Mouse (Mus musculus): ENCODE data around the gene U2af1. TPM values are rescaled to one million over a fixed set of nuclear protein-coding genes. Genes with fewer than 3 reads are reported as not detected.
"Not testable (repeated sequence)": the region's sequence is repeated elsewhere in the genome, so short reads cannot be mapped to it uniquely, and the experiment has no call there.

U2af1 gene
- polyA plus RNA-seq, 1 experiment from 2014 or later = 255 TPM

DNA sequence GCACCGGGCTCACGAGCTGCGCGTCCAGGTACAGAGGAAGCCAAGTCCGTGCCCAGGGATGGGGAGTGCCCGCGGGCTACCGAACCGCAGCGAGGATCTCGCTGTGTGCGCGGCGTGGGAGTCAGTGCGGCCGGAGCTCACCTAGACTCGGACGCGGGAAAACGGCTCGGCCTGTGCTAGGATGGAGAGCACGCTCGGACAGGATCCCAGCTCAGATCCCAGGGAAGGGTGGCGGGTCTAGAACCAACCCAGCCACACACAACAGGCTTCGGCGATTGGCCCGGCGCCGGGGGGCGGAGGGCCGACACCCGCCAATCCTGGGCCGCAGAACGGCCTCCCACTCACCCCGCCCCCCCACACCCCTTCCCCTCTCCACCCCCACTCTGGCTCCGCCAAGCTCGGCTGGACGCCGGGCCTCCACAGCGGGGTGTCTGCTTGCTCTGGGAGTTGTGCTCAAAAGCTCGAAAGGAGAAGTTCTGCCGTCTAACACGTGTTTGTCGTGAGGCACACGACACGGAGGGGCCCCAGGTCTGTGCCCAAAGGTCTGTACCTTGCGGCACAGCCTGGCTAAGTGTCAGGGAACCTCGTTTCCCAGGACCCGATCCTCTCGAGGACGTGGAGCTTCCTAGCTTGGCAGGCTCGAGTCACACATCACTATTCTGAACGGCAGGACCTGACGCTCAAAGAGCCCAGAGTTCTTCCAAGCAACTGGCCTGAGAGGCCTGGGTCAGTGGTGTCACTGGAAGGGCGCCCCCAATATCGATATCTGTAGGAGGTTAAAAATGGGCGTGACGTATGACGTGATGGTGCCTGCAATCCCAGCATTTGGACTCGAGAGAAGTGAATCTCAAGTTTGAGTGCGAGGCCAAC, 21.5 kb downstream of the U2af1 start, which contains the start of gene Cbs:
Cbs (minus strand) TSS at position 297 of the 870 bp plus-strand sequence.
- 2% methylated on average over 60 of the region's 61 CpGs for WGBS
- Histone ChIP-seq H3K27me3 (peaks cover 18% of the 10 kb centered on the region), H3K9ac (peak within 1 kb of the TSS; percentile 51), H3K36me3 (no peaks in the 10 kb centered on the region), H3K9me3 (replicated peaks) (no peaks in the 10 kb centered on the region), H3K4me3 (replicated peaks) (peak within 1 kb of the TSS; percentile 58), H3K27ac (replicated peaks) (0 out of 2 replicates have a peak within 1 kb of the TSS, but pooled peaks have one; percentile 7), H3K4me1 (peaks cover 24% of the 10 kb centered on the region), H3K4me2 (replicated peaks) (peak within 1 kb of the TSS; percentile 99)
- peak; percentile 93 for ATAC-seq (ENCODE audit: insufficient number of reproducible peaks, low FRiP score, low TSS enrichment, low read depth)

DNA sequence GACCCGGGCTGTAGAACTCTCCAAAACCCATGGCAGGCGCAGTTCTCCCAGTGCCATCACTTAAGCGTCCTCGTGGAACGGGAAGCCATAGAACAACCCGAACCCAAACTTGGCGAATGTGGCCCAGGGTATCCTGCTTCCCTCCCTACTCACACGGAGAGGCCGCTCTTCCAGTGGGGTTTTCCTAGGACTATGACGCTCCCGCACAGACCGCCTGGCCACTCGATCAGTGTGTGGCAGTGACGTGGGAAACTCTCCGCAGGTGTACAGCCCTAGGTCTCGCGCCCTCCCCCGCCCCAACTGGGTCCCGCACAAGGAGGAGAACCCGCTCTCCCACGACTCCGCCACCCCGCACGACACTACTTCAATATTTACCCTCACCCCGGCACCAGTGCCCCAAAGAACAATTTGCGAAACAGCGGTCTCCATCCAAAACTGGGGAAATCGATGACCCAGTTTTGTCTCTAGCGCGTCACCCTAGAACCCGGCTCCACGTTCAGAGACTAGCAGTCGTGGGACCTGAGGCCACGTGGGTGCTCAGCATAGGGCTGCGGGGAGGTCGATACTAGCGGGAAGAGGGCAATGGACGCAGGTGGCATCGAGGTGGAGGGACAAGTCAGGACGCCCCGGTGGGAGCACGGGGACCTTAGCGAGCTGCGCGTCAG, 22.3 kb downstream of the U2af1 start:
- Histone ChIP-seq H3K4me1 (peaks cover 24% of the 10 kb centered on the region), H3K27ac (replicated peaks) (no peak overlapping the region), H3K4me3 (replicated peaks) (peak overlapping the region; percentile 58), H3K27me3 (peaks cover 18% of the 10 kb centered on the region), H3K9me3 (replicated peaks) (no peaks in the 10 kb centered on the region), H3K36me3 (no peaks in the 10 kb centered on the region), H3K4me2 (replicated peaks) (peak overlapping the region; percentile 99), H3K9ac (peak overlapping the region; percentile 51)
- WGBS = 5% methylated on average over 45 of the region's 45 CpGs
- ATAC-seq (ENCODE audit: insufficient number of reproducible peaks, low FRiP score, low TSS enrichment, low read depth) = peak; percentile 35

DNA sequence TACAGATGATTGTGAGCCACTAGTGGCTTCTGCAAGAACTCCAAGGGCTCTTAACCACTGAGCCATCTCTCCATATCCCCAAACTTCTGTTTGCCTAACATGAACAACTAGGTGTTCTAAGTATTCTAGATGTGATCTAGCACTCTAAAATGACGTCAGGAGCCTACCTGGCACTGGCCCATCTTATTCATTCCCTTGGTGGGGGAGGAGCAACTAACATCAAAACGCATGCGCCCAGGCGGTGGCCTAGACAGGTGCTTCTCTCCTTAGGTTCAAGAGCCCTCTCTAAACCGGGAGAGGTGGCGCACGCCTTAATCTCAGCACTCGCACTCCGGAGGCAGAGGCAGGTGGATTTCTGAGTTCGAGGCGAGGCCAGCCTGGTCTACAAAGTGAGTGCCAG, 22.9 kb downstream of the U2af1 start:
- 52% methylated on average over 11 of the region's 11 CpGs for WGBS
- peaks cover 18% of the 10 kb centered on the region for H3K27me3 ChIP-seq
- peak overlapping the region; percentile 99 for H3K4me2 ChIP-seq (replicated peaks)
- peaks cover 24% of the 10 kb centered on the region for H3K4me1 ChIP-seq
- H3K27ac ChIP-seq (replicated peaks) = no peak overlapping the region
- no peak overlapping the region for H3K9ac ChIP-seq
- H3K36me3 ChIP-seq = no peaks in the 10 kb centered on the region
- ATAC-seq (ENCODE audit: insufficient number of reproducible peaks, low FRiP score, low TSS enrichment, low read depth) = no peak
- peak overlapping the region; percentile 58 for H3K4me3 ChIP-seq (replicated peaks)
- no peaks in the 10 kb centered on the region for H3K9me3 ChIP-seq (replicated peaks)

DNA sequence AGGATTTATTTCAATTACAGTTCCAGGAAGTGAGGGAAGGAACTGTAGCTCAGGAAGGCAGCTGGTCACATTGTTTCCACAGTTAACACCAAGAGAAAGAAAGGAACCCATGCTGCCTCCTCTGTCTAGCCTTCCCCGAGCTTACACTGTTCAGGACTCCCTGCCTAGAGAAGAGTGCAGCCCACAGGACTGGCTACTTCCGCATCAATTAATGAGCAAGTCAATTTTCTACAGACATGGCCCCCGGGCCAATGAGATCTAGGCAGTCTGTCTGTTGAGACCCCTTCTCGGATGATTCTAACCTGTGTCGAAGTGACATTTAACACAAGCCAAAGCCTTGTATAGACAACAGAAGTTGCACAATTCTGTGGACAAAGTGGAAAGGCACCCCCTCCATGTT, 23.8 kb downstream of the U2af1 start:
- H3K4me1 ChIP-seq = peaks cover 24% of the 10 kb centered on the region
- ATAC-seq (ENCODE audit: insufficient number of reproducible peaks, low FRiP score, low TSS enrichment, low read depth) = no peak
- H3K36me3 ChIP-seq = no peaks in the 10 kb centered on the region
- 73% methylated on average over 5 of the region's 5 CpGs for WGBS
- H3K4me2 ChIP-seq (replicated peaks) = no peak overlapping the region
- H3K9me3 ChIP-seq (replicated peaks) = no peaks in the 10 kb centered on the region
- no peak overlapping the region for H3K4me3 ChIP-seq (replicated peaks)
- H3K27me3 ChIP-seq = peaks cover 18% of the 10 kb centered on the region
- no peak overlapping the region for H3K27ac ChIP-seq (replicated peaks)
- no peak overlapping the region for H3K9ac ChIP-seq

DNA sequence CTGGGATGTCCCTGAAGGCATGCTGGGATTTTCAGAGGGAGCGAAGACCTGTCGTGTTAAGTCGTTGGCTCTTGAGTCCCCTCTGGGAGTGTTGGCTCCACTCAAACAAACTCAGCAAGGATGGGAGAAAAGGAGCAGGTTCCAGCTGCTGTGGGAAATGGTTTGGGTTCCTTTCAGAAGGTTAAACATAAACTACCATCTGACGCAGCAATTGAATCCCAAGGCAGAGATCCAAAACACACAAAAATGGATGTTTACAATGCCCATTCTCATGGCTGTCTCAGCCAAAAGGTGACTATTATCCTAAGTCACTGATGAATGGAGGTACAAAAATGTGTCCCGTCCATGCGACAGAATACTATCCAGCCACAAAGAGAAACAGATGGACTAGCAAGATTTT, 25.7 kb downstream of the U2af1 start:
- Histone ChIP-seq H3K4me1 (peaks cover 21% of the 10 kb centered on the region), H3K36me3 (no peaks in the 10 kb centered on the region), H3K4me3 (replicated peaks) (no peak overlapping the region), H3K4me2 (replicated peaks) (no peak overlapping the region), H3K27ac (replicated peaks) (no peak overlapping the region), H3K9me3 (replicated peaks) (no peaks in the 10 kb centered on the region), H3K9ac (no peak overlapping the region), H3K27me3 (peaks cover 18% of the 10 kb centered on the region)
- WGBS = 80% methylated on average over 6 of the region's 6 CpGs
- no peak for ATAC-seq (ENCODE audit: insufficient number of reproducible peaks, low FRiP score, low TSS enrichment, low read depth)

DNA sequence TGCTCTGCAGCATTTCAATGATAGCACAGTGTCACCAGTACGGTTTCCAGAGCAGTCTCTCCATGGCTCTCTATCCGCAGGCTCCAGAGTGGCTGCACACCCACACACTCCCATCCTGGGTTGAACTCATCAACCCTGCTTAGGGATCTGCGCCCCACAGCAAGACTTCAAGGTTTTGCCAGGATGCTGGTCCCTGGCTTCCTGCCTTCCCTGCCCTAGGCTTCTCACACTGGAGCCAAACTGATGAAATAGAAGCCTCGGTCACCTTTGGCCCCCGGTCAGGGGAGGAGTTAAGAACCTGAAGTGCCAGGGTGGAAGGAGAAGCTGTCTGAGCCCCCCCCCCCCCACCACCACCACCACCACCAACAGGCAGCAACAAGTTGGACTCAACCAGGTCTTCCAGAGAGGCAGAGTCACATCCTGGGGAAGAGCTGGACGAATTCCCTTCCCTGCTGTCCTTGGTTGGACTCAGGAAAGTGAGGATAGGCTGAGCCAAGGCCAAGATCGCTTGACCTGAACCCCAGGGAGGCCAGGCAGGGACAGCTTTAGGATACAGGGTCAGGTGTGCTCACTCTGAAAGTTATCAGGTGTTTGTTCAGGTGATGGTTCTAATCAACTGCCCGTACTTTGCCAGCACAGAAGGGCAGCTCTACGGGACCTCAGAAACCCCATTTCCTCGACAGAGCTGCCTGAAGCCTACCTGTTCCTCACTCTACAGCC, 27.5 kb downstream of the U2af1 start:
- Histone ChIP-seq H3K9ac (no peak overlapping the region), H3K9me3 (replicated peaks) (no peaks in the 10 kb centered on the region), H3K4me2 (replicated peaks) (no peak overlapping the region), H3K27ac (replicated peaks) (no peak overlapping the region), H3K4me3 (replicated peaks) (no peak overlapping the region), H3K36me3 (no peaks in the 10 kb centered on the region), H3K4me1 (peaks cover 6% of the 10 kb centered on the region), H3K27me3 (peaks cover 11% of the 10 kb centered on the region)
- no peak for ATAC-seq (ENCODE audit: insufficient number of reproducible peaks, low FRiP score, low TSS enrichment, low read depth)
- WGBS = 78% methylated on average over 10 of the region's 10 CpGs

DNA sequence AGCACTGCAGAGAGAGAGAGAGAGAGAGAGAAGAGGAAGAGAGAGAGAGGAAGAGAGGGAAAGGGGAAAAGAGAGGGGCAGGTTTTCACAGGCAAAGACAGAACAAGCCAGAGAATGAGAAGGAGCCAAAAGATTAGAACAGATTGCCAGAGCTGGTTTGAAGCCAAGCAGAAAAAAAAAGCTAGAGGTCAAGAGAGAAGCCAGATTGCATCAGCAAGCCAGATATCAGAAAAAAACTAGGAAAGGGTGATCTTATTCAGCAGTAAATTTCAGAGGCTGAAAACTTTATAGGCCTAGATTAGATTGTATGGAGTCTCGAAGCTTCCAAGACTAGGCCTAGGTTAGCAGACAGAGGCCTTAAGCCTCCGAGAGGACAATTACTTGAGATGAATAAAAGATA, 30.7 kb downstream of the U2af1 start:
- Histone ChIP-seq H3K27me3 (no peaks in the 10 kb centered on the region), H3K27ac (replicated peaks) (no peak overlapping the region), H3K4me1 (no peaks in the 10 kb centered on the region), H3K4me3 (replicated peaks) (no peak overlapping the region), H3K4me2 (replicated peaks) (no peak overlapping the region), H3K9ac (no peak overlapping the region), H3K36me3 (no peaks in the 10 kb centered on the region), H3K9me3 (replicated peaks) (no peaks in the 10 kb centered on the region)
- ATAC-seq (ENCODE audit: insufficient number of reproducible peaks, low FRiP score, low TSS enrichment, low read depth) = no peak
- 94% methylated on average over 2 of the region's 2 CpGs for WGBS

DNA sequence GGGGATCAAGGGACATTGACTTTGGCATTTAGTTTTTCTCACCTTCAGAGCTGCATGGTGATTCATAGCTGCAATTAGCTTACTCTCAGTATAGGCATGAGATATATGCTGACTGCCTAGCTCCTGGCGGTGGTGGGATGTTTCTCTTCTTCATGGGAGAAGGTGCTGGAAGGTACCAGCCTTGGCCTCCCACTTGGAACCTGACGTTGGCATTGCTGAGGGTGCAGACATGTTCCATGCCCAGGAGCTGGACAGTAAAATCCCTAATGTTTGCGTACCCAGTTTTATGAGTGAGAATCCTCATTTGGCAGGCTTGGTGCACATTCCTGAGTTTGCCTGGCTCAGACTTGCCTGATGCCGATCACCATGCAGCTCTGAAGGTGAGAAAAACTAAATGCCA, 35.6 kb downstream of the U2af1 start:
- no peak overlapping the region for H3K4me2 ChIP-seq (replicated peaks)
- no peaks in the 10 kb centered on the region for H3K36me3 ChIP-seq
- H3K9me3 ChIP-seq (replicated peaks) = no peaks in the 10 kb centered on the region
- no peak overlapping the region for H3K4me3 ChIP-seq (replicated peaks)
- ATAC-seq (ENCODE audit: insufficient number of reproducible peaks, low FRiP score, low TSS enrichment, low read depth) = no peak
- 79% methylated on average over 4 of the region's 4 CpGs for WGBS
- H3K4me1 ChIP-seq = peaks cover 5% of the 10 kb centered on the region; the same call in 1 of the 2 replicates
- H3K9ac ChIP-seq = no peak overlapping the region
- H3K27ac ChIP-seq (replicated peaks) = no peak overlapping the region
- H3K27me3 ChIP-seq = no peaks in the 10 kb centered on the region

DNA sequence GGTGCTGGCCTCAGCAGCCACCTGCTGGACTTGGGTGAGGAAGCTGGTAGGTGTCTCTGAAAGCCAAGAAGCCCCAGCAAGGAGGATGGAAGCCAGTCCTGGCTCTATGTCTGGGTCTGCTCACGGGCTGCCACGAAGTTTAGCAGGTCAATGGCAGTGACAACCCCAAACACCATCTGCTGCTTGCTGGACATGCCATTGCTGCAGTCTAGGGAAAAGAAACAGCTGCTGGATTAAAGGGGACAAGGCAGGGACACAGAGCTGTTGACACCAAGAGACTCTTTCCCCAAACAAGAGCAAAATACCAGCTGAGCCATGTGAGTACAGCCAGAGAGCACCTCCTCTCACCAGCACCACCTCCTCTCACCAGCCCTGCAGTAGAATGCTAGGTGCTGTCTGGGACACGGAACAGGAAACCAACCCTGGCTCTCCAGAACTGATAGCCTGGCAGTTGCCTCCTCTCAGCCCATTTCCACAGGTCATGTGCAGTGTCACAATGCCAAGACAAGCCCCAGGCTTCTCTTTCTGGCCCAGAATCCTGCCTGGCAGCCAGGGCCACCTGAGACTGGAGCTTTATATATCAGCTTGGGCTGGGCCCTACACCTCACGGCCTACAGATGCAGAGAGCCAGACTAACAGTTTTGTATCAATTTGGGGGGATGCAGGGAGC, 45.5 kb downstream of the U2af1 start:
- ATAC-seq (ENCODE audit: insufficient number of reproducible peaks, low FRiP score, low TSS enrichment, low read depth) = no peak
- Histone ChIP-seq H3K36me3 (0 out of 2 replicates have a peak, but pooled peaks cover under 1% of the 10 kb centered on the region), H3K4me1 (no peaks in the 10 kb centered on the region), H3K27ac (replicated peaks) (no peak overlapping the region), H3K4me2 (replicated peaks) (no peak overlapping the region), H3K27me3 (no peaks in the 10 kb centered on the region), H3K9ac (no peak overlapping the region), H3K4me3 (replicated peaks) (no peak overlapping the region), H3K9me3 (replicated peaks) (no peaks in the 10 kb centered on the region)
- 67% methylated on average over 4 of the region's 4 CpGs for WGBS

DNA sequence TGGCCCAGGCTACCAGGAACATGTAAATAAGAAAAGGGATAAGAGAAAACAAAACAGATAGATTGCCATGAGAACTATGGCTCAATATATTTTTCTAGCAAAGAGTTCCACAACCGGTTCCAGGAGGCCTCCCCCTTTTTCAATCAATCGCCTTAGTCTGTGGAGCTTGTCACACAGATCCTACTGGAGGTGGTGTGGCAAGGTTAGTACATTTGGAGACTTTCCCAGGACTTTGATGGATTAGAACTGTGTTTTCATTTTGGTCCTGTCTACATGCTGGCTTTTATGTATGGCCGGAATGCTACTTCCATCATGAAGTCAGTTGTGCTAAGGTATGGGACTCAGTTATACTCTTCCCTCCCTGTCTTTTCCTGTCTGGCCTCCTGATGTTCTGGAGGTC, 48.8 kb downstream of the U2af1 start:
- H3K9ac ChIP-seq = no peak overlapping the region
- H3K9me3 ChIP-seq (replicated peaks) = no peaks in the 10 kb centered on the region
- H3K4me2 ChIP-seq (replicated peaks) = no peak overlapping the region
- no peaks in the 10 kb centered on the region for H3K27me3 ChIP-seq
- no peak overlapping the region for H3K4me3 ChIP-seq (replicated peaks)
- no peak for ATAC-seq (ENCODE audit: insufficient number of reproducible peaks, low FRiP score, low TSS enrichment, low read depth)
- 91% methylated on average over 3 of the region's 3 CpGs for WGBS
- no peak overlapping the region for H3K27ac ChIP-seq (replicated peaks)
- H3K4me1 ChIP-seq = no peaks in the 10 kb centered on the region
- H3K36me3 ChIP-seq = peaks cover 15% of the 10 kb centered on the region; the same call in 1 of the 2 replicates

DNA sequence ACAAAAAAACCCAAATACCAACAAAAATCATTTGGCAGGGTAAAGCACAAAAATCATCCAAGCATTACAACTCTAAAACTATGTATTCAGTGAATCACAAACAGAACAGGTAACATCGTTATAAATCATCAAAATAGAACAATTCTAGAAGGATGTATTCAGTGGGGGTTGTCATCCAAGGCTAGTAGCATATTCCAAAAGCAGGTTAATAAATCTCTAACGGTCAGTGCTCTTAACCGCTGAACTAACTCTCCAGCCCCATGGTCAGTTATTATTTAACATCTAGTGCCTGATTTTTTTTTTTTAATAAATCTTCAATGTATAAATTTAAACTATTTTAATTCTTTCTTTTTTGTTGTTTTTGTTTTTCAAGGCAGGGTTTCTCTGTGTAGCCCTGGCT, 49.5 kb downstream of the U2af1 start:
- not testable (repeated sequence) for H3K4me3 ChIP-seq (replicated peaks); H3K27ac ChIP-seq (replicated peaks); H3K4me2 ChIP-seq (replicated peaks); H3K9me3 ChIP-seq (replicated peaks); ATAC-seq (ENCODE audit: insufficient number of reproducible peaks, low FRiP score, low TSS enrichment, low read depth); H3K9ac ChIP-seq; H3K4me1 ChIP-seq; H3K27me3 ChIP-seq
- WGBS = 92% methylated on average over 3 of the region's 3 CpGs
- H3K36me3 ChIP-seq = peaks cover 20% of the 10 kb centered on the region; the same call in 1 of the 2 replicates
